Mouse (Mus musculus) lung, embryonic 14.5 days (tissue): ENCODE measurements around the gene Cdcp1. TPM values are rescaled to one million over a fixed set of nuclear protein-coding genes. Genes with fewer than 3 reads are reported as not detected.

Source experiments
- ATAC-seq: fragments of 200-750 bp; cut with Nextera tagmentation; 2 replicates; pipeline ENCODE4 v1.8.0; 2017; ENCODE audit warnings: mild to moderate bottlenecking, moderate TSS enrichment, moderate library complexity; ENCODE audit not compliant: insufficient read depth
- DNase-seq: peaks from one replicate; pipeline ENCODE4 v3.0.0-alpha.2; 2015
- H3K27ac ChIP-seq: fragments of 300-500 bp; sonication (generic); 2 replicates; pipeline ENCODE4 v1.5.1; 2014; ENCODE audit warnings: low read depth, mild to moderate bottlenecking, moderate library complexity
- H3K27me3 ChIP-seq: fragments of 300-500 bp; sonication (generic); 2 replicates; pipeline ENCODE4 v1.6.1; 2014; ENCODE audit warnings: low read length, control low read depth; ENCODE audit not compliant: insufficient read depth
- H3K36me3 ChIP-seq: fragments of 300-500 bp; sonication (generic); 2 replicates; pipeline ENCODE4 v1.6.1; 2014; ENCODE audit warnings: control low read depth; ENCODE audit not compliant: insufficient read depth
- H3K4me1 ChIP-seq: fragments of 300-500 bp; sonication (generic); 2 replicates; pipeline ENCODE4 v1.6.1; 2014; ENCODE audit warnings: antibody characterized with exemption, control low read depth; ENCODE audit not compliant: insufficient read depth
- H3K4me2 ChIP-seq: fragments of 300-500 bp; sonication (generic); 2 replicates; pipeline ENCODE4 v1.6.1; 2014; ENCODE audit warnings: mild to moderate bottlenecking
- H3K4me3 ChIP-seq: fragments of 300-500 bp; sonication (generic); 2 replicates; pipeline ENCODE4 v1.5.1; 2014; ENCODE audit warnings: low read depth, low read length
- H3K9ac ChIP-seq: fragments of 300-500 bp; sonication (generic); 2 replicates; pipeline ENCODE4 v1.6.1; 2014
- H3K9me3 ChIP-seq: fragments of 300-500 bp; sonication (generic); 2 replicates; pipeline ENCODE4 v1.6.1; 2016; ENCODE audit warnings: low read depth, low read length, control low read depth
- CTCF ChIP-seq: IDR thresholded peaks from 2 replicates; pipeline ENCODE4 v1.5.1; 2016; ENCODE audit warnings: antibody characterized with exemption, low read depth
- WGBS: fragments of 180-500 bp; shearing (Covaris S2); extraction: QIAGEN DNeasy Blood & Tissue Kit; methylation state at CpG from one replicate; pipeline ENCODE4 v1.1.7; 2014; 5-methylcytosine and 5-hydroxymethylcytosine counted together
- polyA plus RNA-seq: library from polyadenylated mRNA; unstranded; fragments of >200 nt; fragmentation: Nextera tagmentation; extraction: Ambion mirVana; gene quantifications from 2 replicates; pipeline ENCODE4 v1.2.1, GENCODE M21; 2014

Gene Cdcp1
- polyA plus RNA-seq, 1 experiment from 2014 or later: 12.5 TPM

- Histone ChIP-seq H3K36me3 (0 out of 2 replicates have a peak, but pooled peaks cover 5% of the 10 kb centered on the region), H3K27me3 (no peaks in the 10 kb centered on the region), H3K4me3 (no peak overlapping the region), H3K9me3 (no peaks in the 10 kb centered on the region), H3K4me1 (no peaks in the 10 kb centered on the region), H3K4me2 (no peak overlapping the region), H3K9ac (no peak overlapping the region), H3K27ac (no peak overlapping the region)
- ATAC-seq: no peak
- no peak for TF ChIP-seq CTCF
- DNase-seq: no peak
- 41% methylated on average over 2 of the region's 2 CpGs for WGBS
Observed at GRCm38 (mm10) chr9:123185546-123185945, 30.3 kb downstream of the Cdcp1 start.

GRCm38 (mm10) chr9:123183226-123183625 is 32.6 kb downstream of the Cdcp1 start:
- H3K4me2 ChIP-seq: no peak overlapping the region
- no peaks in the 10 kb centered on the region for H3K27me3 ChIP-seq
- 0 out of 2 replicates have a peak, but pooled peaks cover 5% of the 10 kb centered on the region for H3K36me3 ChIP-seq
- H3K9ac ChIP-seq: no peak overlapping the region
- H3K9me3 ChIP-seq: no peaks in the 10 kb centered on the region
- no peak for TF ChIP-seq CTCF
- 70% methylated on average over 8 of the region's 8 CpGs for WGBS
- ATAC-seq: no peak
- no peak for DNase-seq
- no peak overlapping the region for H3K27ac ChIP-seq
- no peaks in the 10 kb centered on the region for H3K4me1 ChIP-seq
- H3K4me3 ChIP-seq: no peak overlapping the region

- Histone ChIP-seq H3K4me2 (no peak overlapping the region), H3K36me3 (peaks cover 3% of the 10 kb centered on the region; the same call in 1 of the 2 replicates), H3K9ac (no peak overlapping the region), H3K27me3 (no peaks in the 10 kb centered on the region), H3K27ac (no peak overlapping the region), H3K4me3 (no peak overlapping the region), H3K4me1 (no peaks in the 10 kb centered on the region), H3K9me3 (no peaks in the 10 kb centered on the region)
- ATAC-seq (no peak), DNase-seq (no peak)
- 85% methylated on average over 6 of the region's 6 CpGs for WGBS
- no peak for TF ChIP-seq CTCF
Observed at GRCm38 (mm10) chr9:123180003-123180402, 35.8 kb downstream of the Cdcp1 start.

- H3K27me3 ChIP-seq: no peaks in the 10 kb centered on the region
- H3K36me3 ChIP-seq: peaks cover 5% of the 10 kb centered on the region; the same call in 1 of the 2 replicates
- H3K9ac ChIP-seq: no peak overlapping the region
- H3K4me3 ChIP-seq: no peak overlapping the region
- H3K4me1 ChIP-seq: no peaks in the 10 kb centered on the region
- no peak for DNase-seq
- no peak for TF ChIP-seq CTCF
- no peaks in the 10 kb centered on the region for H3K9me3 ChIP-seq
- no peak overlapping the region for H3K27ac ChIP-seq
- H3K4me2 ChIP-seq: no peak overlapping the region
- WGBS: 85% methylated on average over 9 of the region's 9 CpGs
- ATAC-seq: no peak
Observed at GRCm38 (mm10) chr9:123177380-123178048, 38.3 kb downstream of the Cdcp1 start.

DNA sequence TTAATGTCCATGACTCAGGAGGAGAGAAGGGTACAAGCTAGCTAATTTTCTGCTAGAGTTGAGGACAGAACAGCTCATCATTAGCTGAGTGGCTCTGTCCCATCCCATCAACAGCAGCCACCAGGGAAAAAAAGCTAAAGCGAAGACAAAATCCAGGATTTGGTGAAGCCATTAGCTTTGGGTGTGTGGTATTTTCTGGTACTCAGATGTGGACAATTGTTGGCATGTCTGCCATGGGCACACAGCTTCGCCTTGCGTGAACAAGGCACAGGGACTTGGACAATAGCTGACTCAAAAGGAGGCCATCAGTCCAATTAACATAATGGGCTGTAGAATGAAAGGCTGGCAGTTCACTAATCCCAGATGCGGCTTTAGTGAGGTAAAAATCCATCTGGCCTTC is 41.5 kb downstream of the Cdcp1 start:
- H3K36me3 ChIP-seq: peaks cover 7% of the 10 kb centered on the region; the same call in 1 of the 2 replicates
- DNase-seq (no peak), ATAC-seq (no peak)
- H3K27me3 ChIP-seq: no peaks in the 10 kb centered on the region
- H3K4me3 ChIP-seq: no peak overlapping the region
- H3K4me2 ChIP-seq: no peak overlapping the region
- H3K4me1 ChIP-seq: no peaks in the 10 kb centered on the region
- no peaks in the 10 kb centered on the region for H3K9me3 ChIP-seq
- no peak overlapping the region for H3K27ac ChIP-seq
- H3K9ac ChIP-seq: no peak overlapping the region
- no peak for TF ChIP-seq CTCF
- 85% methylated on average over 4 of the region's 4 CpGs for WGBS

GRCm38 (mm10) chr9:123173760-123174159 is 42.1 kb downstream of the Cdcp1 start:
- Histone ChIP-seq H3K27me3 (no peaks in the 10 kb centered on the region), H3K27ac (no peak overlapping the region), H3K4me1 (no peaks in the 10 kb centered on the region), H3K9ac (no peak overlapping the region), H3K4me3 (no peak overlapping the region), H3K36me3 (peaks cover 7% of the 10 kb centered on the region; the same call in 1 of the 2 replicates), H3K9me3 (no peaks in the 10 kb centered on the region), H3K4me2 (no peak overlapping the region)
- ATAC-seq (no peak), DNase-seq (no peak)
- WGBS: 83% methylated on average over 6 of the region's 6 CpGs
- TF ChIP-seq CTCF: no peak

- Histone ChIP-seq H3K36me3 (peaks cover 2% of the 10 kb centered on the region; the same call in 1 of the 2 replicates), H3K9me3 (no peaks in the 10 kb centered on the region), H3K27me3 (no peaks in the 10 kb centered on the region), H3K27ac (no peak overlapping the region), H3K4me1 (no peaks in the 10 kb centered on the region), H3K4me2 (no peak overlapping the region), H3K9ac (no peak overlapping the region), H3K4me3 (no peak overlapping the region)
- ATAC-seq (no peak), DNase-seq (no peak)
- WGBS: 89% methylated on average over 3 of the region's 3 CpGs
- TF ChIP-seq CTCF: no peak
Observed at GRCm38 (mm10) chr9:123165781-123166443, 49.9 kb downstream of the Cdcp1 start.
